Mouse (Mus musculus): Measurements from ENCODE around the gene Ifitm6.

- TF ChIP-seq CTCF (IDR thresholded peaks at IDR 0.05; ENCODE audit: control insufficient read depth, insufficient read depth, insufficient replicate concordance, low read depth, low read length) (no peak), POLR2A (IDR thresholded peaks at IDR 0.05; ENCODE audit: control insufficient read depth, low read depth, low read length) (peak; percentile 23; the same call in 1 of the 2 replicates)
Measured at GRCm38 (mm10) chr7:141010593-141010992, 7.1 kb downstream of the Ifitm6 start, which contains the start of gene Ifitm3.

Measured in testis, adult 2 months (tissue).